Mouse (Mus musculus) kidney, adult 18-20 months (tissue): ENCODE measurements around the gene Chst11.

ENCODE experiments used
- DNase-seq: peaks from one replicate; pipeline ENCODE4 v3.0.0; 2021

Gene Chst11

GRCm38 (mm10) chr10:83036340-83037045 lies 51.2 kb downstream of the Chst11 start:
- DNase-seq: no peak

GRCm38 (mm10) chr10:83038166-83038565 lies 52.9 kb downstream of the Chst11 start:
- DNase-seq: no peak

DNA sequence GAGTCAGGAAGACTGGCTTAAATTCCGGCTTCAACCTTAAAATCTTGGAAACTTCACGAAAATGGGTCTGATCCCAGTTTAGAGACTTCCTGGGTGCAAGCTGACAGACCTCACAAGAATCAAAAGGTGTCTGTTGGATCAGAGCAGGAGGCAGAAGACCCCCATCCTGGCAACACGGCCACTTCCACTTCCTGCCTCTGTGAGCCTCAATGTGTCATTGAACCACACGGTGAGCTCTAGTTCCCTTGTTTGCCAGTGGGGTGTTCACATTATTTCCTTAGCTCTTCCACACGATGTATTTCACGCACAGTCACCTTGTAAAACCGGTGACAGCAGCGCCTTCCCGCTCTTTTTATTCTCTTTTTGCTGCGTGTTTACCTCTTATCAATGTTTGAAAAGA lies 54.1 kb downstream of the Chst11 start:
- DNase-seq: no peak

DNA sequence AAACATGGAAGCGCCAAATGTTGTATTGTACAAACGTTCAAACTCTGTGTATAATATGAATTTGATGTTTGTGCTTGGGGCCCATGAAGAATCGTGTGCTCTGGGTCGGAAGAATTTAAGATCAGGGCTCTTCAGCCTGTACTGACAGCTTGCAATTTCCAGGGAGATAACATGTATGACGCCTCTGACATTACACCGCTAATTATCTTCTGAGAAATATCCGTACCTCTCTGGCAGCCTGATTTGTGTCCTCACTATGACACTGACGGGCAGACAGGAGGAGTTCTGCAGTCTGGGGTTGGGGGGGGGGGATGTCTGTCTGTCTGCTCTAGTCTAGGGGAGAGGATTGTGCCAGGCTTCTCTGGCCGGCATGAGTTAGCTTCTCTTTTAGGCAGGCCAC lies 56.6 kb downstream of the Chst11 start:
- DNase-seq: no peak

- DNase-seq: peak; percentile 54
These were observed 57.5 kb downstream of the Chst11 start for GRCm38 (mm10) chr10:83042613-83043477.

DNA sequence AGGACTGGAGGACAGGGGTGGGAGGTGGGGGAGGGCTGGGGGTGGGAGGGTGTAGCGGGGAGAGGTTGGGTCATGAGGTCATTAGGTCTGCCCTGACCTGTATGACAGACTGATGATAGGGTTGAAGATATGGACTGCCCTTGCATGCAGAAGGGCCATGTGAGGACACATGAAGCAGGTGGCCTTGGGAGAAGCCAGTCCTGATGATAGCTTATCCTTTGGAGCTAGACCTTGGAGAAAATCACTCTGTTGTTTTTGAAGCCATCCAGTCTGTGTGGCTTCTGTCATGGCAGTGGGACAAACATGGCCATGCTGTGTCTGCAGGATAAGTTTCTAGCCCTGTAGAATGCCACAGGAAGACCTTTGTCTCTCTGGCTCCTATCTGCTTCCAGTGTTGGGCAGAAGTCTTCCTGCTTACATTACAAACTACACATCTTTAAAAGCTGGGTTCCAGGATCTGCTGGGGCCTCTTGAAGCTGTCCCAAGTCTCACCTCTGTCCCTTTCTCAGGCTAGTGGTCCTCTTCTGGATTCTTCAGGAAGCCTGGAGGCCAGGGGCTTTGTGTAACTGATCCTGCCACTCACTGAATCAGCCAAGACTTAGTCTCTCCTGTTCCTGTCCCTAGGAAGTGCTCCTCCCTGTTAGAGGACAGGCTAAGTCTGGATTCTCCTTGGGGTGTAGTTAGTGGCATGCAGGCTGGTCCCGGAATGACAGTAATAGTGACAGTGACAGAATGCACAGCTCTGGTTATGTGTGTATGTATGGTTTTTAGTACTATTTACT lies 58.4 kb downstream of the Chst11 start:
- DNase-seq: no peak

DNA sequence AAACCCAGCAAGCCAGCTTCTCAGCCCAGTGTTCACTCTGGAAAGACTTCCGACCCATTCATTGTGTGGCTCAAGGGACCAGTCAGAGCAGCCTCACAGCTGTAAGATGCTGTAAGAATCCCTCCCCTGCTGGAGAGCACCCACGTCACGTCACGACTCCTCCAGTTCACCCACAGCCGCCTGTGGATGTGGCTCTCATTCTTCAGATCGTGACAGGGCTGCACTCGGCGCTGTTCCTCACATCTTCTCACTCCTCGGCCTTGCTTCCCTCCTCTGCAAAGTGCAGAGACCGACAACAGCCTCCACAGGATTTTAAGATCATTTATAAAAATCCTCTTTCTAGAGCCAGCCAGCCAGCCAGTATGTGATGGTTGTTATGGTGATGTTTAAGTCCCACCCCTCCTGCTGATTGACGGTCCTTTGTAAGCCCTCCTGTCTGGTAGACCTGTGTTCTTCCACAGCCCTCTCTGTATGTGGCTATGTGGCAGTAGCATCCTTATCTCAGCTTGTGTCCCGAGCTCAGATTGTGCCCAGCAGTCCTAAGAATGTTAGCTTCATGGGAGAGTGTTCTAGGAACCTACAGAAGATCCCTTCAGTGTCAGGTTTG lies 64.0 kb downstream of the Chst11 start:
- DNase-seq: no peak

GRCm38 (mm10) chr10:83053886-83054550 lies 68.7 kb downstream of the Chst11 start:
- peak; percentile 61 for DNase-seq

GRCm38 (mm10) chr10:83056291-83056690 lies 71.0 kb downstream of the Chst11 start:
- DNase-seq: no peak

DNA sequence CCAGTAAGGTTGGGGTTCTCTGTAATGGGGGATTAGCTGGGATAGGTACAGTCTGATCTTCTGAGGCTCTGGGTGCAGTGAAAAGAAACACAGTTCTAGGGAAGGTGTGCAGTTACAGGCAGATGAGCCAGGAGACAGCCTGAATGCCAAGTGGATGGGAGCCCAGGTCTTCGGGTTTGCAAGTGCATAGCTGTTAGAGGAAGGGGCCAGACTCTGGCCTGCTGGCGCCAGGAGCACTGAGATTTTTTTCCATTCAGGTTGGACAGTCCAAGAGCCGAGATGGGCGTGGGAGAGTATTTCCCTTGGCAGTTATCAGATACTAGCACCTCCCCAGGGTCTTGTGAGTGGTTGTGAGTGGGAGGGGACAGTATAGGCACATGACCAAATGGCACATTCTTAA lies 71.6 kb downstream of the Chst11 start:
- peak; percentile 20 for DNase-seq

DNA sequence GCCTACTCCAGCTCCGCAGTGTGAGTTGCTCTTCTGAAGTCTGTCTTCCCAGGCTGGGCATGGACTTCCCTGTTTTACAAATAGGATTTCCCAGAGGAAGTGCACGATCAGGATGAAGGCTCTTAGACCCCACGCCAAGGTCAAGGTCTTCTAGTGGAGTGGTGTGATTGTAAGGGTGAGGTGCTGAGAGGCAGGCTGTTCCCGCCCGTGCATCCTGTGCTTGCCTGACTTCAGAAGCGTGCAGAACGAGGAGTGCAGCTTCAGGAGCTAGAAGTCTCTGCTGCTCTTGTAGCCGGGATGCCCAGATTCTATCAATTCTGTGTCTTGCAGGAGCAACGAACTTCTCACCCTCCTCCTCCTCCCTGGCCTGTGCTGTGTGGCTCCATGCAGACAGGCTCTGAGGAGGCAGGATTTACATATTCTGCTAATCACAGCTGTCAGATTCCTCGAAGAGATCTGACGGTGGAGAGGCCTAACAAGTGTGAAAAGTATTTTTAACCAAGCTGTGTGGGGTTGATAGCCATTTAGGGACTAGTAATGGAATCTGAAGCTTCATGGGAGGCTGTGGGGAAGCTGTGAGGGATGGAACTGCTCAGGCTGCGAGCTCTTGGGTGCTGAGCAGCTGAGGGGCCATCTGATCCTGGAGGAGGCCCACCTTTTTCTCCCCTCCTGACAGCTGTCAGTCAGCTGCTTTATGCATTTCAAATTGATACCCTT lies 74.9 kb downstream of the Chst11 start:
- no peak for DNase-seq

- DNase-seq: peak; percentile 63
These were observed 77.0 kb downstream of the Chst11 start for GRCm38 (mm10) chr10:83062315-83062714.

DNA sequence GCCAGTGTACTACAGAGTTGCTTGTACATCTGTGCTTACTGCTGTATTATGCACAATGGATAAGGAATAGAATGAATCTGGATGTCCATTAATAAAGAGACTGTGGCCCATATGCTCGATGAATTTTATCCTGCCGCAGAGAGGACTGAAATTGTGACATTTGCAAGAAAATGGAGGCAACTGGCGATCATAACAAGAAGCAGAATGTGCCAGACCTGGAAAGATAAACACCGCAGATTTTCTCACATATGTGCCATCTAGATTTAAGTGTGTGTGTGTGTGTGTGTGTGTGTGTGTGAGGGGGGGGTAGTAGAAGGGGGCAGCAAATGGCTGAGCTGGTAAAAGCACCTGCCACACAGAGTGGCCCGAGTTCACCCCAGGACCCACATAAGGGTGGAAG lies 79.5 kb downstream of the Chst11 start:
- no peak for DNase-seq

DNA sequence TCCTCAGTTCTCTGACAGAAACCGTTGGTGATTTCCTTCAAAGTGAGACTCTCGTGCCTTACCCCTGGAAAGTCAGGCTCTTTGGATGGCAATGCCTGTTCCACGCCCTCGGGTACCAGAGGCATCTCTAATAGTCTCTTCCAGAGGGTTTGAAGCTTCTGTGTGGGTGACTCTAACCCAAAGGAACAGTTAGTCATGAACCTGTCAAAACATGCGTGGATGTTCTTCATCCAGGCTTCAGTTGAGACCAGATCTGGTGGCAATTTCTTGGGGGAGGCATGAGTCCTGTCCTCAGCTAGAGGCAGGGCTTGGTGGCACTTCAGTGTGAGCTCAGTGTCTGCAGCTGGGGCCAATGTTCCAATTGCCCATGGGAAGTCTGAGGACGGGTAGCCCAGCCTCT lies 80.9 kb downstream of the Chst11 start:
- no peak for DNase-seq

DNA sequence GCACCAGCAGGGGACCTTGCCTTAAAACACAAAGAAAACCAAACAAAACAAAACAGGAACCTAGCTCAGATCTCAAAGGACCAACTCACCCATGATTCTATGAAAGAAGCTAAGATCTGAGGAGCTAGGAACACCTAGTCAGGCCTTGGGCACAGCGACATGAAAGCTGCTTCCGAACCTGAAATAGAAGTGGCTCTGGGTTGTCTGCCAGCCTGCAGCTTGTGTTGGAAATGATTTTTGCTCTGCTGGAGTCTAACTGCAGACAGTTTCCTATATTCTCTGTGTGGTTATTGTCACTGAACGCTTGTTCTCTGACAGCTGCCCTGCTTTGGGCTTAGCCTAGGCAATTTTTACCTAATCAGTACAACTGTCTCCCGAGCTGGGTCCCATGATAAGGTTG lies 82.0 kb downstream of the Chst11 start:
- no peak for DNase-seq

DNA sequence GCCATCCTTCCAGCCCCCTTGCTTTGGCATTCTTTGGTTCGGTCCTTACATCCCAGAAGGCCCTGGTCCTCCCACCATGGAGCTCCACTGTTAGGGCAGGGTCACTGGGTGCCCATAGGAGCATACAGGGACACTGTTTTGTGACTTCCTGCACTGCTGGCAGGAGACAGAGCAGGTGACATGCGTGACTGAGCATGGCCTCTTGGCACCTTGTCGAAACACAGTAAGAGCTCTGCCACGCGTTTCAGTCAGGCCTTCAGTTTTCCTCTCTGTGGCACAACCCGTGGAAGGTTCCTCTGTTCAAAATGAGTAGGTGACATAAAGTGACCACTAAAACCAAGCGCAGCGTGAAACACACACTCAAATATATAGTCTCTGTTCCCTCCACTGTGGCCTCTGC lies 83.2 kb downstream of the Chst11 start:
- DNase-seq: peak; percentile 25

GRCm38 (mm10) chr10:83069791-83070190 lies 84.5 kb downstream of the Chst11 start:
- DNase-seq: no peak

GRCm38 (mm10) chr10:83071785-83072580 lies 86.7 kb downstream of the Chst11 start:
- DNase-seq: no peak

DNA sequence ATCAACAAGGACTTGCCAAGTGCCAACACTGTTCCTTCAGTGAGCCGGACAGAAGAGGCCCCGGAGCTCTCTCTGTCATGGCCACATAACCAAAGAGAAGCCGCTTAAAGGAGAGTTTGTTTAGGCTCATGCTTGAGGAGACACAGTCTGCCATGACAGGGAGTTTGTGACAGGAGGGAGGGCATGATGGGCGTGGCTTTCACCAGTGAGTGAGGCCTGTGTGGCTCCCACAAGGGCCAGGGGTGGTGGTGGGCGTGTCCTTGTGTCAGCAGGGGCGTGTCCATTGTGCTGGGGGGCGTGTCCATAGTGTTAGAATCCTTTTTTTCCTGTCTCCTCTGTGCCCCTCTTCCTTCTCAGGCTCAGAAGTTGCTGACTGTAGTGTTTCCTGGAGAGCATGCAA lies 87.8 kb downstream of the Chst11 start:
- DNase-seq: no peak

GRCm38 (mm10) chr10:83076816-83077215 lies 91.5 kb downstream of the Chst11 start:
- DNase-seq: no peak

DNA sequence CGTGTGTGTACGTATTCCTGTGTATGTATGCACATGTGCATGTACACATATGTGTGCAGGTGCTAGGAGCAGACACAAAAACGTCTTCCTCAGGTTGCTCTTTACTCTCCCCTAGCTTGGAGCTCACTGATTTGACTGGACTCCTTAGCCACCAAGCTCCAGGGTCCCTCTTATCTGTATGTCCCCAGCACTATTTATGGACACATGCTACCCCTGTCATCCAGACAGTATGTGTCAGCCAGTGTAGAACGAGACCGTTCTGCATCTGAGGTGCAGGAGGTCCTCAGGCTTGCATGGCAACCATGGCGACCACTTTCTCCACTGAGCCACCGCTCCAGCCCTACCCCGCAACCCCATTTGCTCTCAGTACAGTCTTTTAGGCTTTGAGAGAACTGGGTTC lies 93.4 kb downstream of the Chst11 start:
- no peak for DNase-seq
